Mouse (Mus musculus): ENCODE data around the gene Mbnl2.

DNA sequence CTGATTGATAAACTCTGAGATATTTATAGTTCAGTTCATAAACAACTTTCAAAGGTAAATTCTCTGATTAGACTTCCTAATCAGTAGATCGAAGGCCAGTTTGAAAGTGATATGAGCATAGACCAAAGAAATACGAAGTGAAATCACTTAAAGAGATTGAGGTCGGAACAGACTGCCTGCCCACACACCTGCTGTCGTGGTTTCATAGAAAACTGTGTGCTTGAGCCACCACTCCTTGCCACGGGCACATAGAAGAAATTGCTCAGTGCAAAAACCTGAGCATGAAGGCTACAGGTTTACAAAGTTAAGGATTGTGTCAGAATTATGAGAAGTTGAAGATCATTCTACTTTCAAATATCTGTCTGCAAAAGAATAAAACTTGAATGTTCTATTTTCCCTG lies 153.0 kb downstream of the Mbnl2 start:
- TF ChIP-seq CTCF (IDR thresholded peaks at IDR 0.05; ENCODE audit: low read depth, low read length), result no peak
- TF ChIP-seq POLR2A (IDR thresholded peaks at IDR 0.05; ENCODE audit: borderline replicate concordance, low read depth, low read length), result no peak
